Mouse (Mus musculus) testis, adult 10 weeks (tissue): ENCODE measurements around the gene Zdhhc5. TPM values are rescaled to one million over a fixed set of nuclear protein-coding genes. Genes with fewer than 3 reads are reported as not detected.

Experiments
- polyA plus RNA-seq: library from polyadenylated mRNA; stranded (reverse); fragments of 350-450 nt; fragmentation: Illumina TruSeq; extraction: RNeasy Lipid Tissue Mini Kit (QIAGEN cat#74804); gene quantifications from one replicate; pipeline ENCODE4 v1.2.3, GENCODE M21; 2014; ENCODE audit warnings: low read depth, low replicate concordance

The Zdhhc5 gene
- 265 TPM for polyA plus RNA-seq

GRCm38 (mm10) chr2:84714811-84715561 is at the start of gene Zdhhc5:
Zdhhc5 (minus strand) TSS chr2:84715180.

GRCm38 (mm10) chr2:84743561-84743960 is 28.6 kb upstream of the Zdhhc5 start, which contains the start of gene Gm19426:
Gm19426 (minus strand) TSS chr2:84743655.

DNA sequence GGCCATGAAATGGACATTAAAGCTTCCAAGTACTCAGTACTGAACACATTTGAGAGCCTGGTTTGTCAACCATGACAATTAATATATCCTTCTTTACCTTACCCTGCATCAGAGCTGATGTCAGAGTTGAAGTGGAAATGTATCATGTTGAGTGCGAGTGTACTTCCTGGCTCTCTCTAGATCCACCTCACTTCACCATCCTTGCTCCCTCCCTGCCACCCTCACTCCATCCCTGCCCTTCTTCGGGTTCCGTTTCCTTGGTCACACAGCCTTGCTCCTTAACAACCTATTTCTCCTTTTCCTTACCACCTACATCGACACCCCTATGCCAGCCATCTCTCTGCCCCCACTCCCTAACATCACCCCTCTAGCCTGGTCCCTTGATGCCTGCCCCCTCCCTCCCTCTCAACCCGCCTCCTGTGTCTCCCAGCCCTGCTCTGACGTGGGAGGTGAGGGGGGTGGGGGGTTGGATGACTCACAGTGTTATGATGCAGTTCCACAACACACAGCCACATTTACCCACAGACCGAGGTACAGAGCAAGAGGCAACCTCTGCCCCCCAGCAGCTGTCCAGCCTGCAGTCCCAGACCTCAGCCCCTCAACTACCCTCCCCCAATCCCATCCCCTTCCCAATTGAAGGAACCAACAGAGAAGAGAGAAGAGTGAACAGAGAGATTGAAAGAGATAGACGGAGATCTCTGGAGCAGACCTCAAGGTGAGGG is 18.8 kb upstream of the Zdhhc5 start, which contains the start of gene Ypel4:
Ypel4 (plus strand) TSS at position 480 of the 722 bp plus-strand sequence.

DNA sequence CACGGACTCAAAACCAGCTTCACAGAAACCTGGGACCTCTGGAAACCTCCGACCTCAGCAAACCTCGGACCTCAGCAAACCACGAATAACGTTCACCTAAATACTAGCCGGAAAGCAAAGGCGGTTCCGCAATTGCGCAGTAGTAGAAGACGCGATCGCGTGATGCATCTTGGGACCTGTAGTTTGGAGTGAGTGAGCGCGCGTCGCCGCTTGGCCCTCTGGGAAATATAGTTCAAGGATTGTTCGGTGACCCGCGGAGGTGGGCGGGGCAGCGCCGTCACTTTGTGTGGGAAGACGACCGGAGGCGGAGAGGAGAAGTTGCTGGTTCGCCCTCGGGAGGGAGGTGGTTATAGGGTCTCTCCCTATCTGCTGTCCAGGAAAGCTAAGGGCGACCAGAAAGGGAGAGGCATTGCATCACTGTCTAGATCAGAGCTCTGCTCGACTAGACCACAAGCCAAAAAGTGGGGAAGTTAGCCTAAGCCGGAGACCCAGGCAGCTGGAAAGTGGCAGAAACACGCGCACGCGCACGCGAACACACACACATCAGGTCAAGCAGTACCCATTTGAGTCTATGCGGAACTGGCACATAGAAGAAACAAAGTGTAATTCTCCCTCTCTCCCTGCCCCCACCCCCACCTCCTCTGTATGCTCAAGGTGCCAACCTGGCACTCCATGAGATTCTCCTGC is 12.3 kb upstream of the Zdhhc5 start, which contains the start of gene Clp1:
Clp1 (minus strand) TSS at position 179 of the 687 bp plus-strand sequence.

GRCm38 (mm10) chr2:84679016-84679415 is 36.0 kb downstream of the Zdhhc5 start, which contains the start of gene Tmx2:
Tmx2 (minus strand) TSS chr2:84679140.

DNA sequence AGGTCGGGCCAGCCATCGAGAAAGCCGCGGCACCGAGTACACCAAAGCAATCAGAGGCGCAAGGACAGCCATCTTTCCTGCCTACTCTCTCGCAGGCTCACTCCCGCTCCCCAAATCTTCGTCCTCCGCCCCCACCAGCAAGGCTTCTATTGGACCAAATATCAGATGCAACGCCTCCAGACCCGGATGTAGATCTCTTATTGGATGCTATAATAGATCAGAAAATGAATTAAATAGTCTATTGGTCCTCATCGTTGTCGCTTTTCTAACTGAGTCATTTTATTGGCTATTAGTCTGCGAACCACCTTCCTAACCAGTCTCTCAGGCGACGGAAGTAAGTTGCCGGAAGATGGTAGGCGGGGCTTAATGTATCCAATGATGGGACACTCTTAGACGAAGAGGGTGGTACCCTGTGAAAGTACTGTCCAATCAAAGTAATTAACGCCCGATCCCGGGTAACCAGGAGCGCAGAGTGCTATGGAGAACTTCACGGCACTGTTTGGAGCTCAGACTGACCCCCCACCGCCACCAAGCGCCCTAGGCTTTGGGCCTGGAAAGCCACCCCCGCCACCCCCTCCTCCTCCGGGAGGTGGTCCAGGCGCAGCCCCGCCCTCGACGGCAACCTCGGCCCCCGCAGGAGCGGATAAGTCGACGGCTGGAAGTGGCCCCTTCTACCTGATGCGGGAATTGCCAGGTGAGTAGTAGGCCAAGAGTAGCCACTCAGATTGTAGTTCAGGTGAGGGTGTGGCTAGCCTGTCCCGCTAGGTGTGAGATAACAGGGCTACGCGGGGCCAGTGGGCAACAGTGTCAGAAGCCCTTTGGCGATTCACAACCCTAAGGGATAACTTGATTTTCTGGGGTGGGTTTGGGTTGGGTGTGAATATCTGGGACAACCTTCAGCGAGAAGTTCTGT is 36.8 kb downstream of the Zdhhc5 start, which contains the start of the genes Gm28635 and Med19:
Gm28635 (minus strand) TSS at position 74 of the 913 bp plus-strand sequence.
Med19 (plus strand) TSS at position 435 of the 913 bp plus-strand sequence.

GRCm38 (mm10) chr2:84670569-84670933 is 44.4 kb downstream of the Zdhhc5 start, which contains the start of gene Selenoh:
Selenoh (minus strand) TSS chr2:84670770.

GRCm38 (mm10) chr2:84658806-84659205 is 56.2 kb downstream of the Zdhhc5 start, which contains the start of gene Btbd18:
Btbd18 (plus strand) TSS chr2:84659079.

DNA sequence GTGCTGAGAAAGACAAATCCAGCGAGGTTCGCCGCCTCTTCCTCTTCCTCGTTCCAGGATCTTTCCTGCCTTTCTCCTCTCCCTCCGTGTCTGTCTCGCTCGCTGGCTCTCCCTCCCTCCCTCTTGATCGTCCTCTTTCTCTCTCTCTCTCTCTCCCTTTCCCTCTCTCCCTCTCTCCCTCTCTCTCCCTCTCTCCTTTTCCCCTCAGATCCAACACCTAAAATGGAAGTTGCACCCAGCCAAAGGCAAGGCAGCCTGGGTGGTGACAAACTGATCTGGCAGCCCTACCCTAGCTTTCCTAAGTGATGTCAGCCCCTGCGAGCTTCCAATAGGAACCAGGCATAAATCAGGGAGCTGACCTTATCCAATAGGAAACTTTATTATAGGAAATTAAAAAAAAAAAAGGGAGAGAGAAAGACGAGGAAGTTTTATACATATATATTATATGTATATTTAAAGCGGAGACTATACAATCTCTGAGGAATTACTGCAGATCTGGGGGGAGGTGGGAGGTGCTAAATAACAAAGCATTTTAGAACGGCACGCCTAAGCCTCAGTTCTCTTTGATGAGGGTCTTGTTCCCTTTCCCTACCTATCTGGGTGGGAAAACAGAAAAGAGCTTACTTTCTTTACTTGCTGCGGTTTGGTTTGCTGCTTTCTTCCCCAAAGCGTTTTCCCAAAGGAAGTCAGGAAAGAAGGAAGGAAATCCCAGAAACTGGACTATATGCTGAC is 64.3 kb downstream of the Zdhhc5 start, which contains the start of gene Ctnnd1:
Ctnnd1 (minus strand) TSS at position 302 of the 732 bp plus-strand sequence.

Other genes with a start within 250 kb of the Zdhhc5 start
- 9.8 TPM for gene Tfpi, start 238.4 kb downstream of the Zdhhc5 start, polyA plus RNA-seq
- 79.3 TPM for gene Ctnnd1, start 64.4 kb downstream of the Zdhhc5 start, polyA plus RNA-seq
- 4.5 TPM for gene Btbd18, start 56.1 kb downstream of the Zdhhc5 start, polyA plus RNA-seq
- 5.3 TPM for gene Selenoh, start 44.4 kb downstream of the Zdhhc5 start, polyA plus RNA-seq
- not detected for gene Gm28635, start 37.1 kb downstream of the Zdhhc5 start, polyA plus RNA-seq
- 55.8 TPM for gene Med19, start 36.8 kb downstream of the Zdhhc5 start, polyA plus RNA-seq
- gene Tmx2, start 36.0 kb downstream of the Zdhhc5 start, polyA plus RNA-seq, result 70.8 TPM
- gene Clp1, start 12.2 kb upstream of the Zdhhc5 start, polyA plus RNA-seq, result 51.4 TPM
- gene Ypel4, start 18.9 kb upstream of the Zdhhc5 start, polyA plus RNA-seq, result 3.0 TPM
- not detected for gene Gm19426, start 28.5 kb upstream of the Zdhhc5 start, polyA plus RNA-seq
- gene Serping1, start 60.3 kb upstream of the Zdhhc5 start, polyA plus RNA-seq, result 12.6 TPM
- 2.4 TPM for gene Ube2l6, start 83.6 kb upstream of the Zdhhc5 start, polyA plus RNA-seq
- 1.1 TPM for gene Smtnl1, start 107.5 kb upstream of the Zdhhc5 start, polyA plus RNA-seq
- gene Timm10, start 111.8 kb upstream of the Zdhhc5 start, polyA plus RNA-seq, result 1.9 TPM
- gene Slc43a1, start 123.7 kb upstream of the Zdhhc5 start, polyA plus RNA-seq, result 0.11 TPM
- not detected for gene Rtn4rl2, start 171.5 kb upstream of the Zdhhc5 start, polyA plus RNA-seq
- 2.2 TPM for gene Slc43a3, start 221.4 kb upstream of the Zdhhc5 start, polyA plus RNA-seq